Mouse (Mus musculus) embryonic facial prominence, embryonic 15.5 days (tissue): ENCODE results near the gene Arhgap10. TPM values are rescaled to one million over a fixed set of nuclear protein-coding genes. Genes with fewer than 3 reads are reported as not detected.

Experiments
- ATAC-seq: fragments of 200-750 bp; cut with Nextera tagmentation; 2 replicates; pipeline ENCODE4 v1.8.0; 2017; ENCODE audit warnings: low read depth, moderate TSS enrichment; ENCODE audit not compliant: insufficient number of reproducible peaks, low FRiP score, low TSS enrichment
- H3K27ac ChIP-seq: fragments of 300-500 bp; sonication (generic); replicated peaks from 2 replicates; pipeline ENCODE4 v1.5.1; 2015; ENCODE audit warnings: mild to moderate bottlenecking, inconsistent platforms
- H3K27me3 ChIP-seq: fragments of 300-500 bp; sonication (generic); 2 replicates; pipeline ENCODE4 v1.6.1; 2015; ENCODE audit warnings: inconsistent platforms
- H3K36me3 ChIP-seq: fragments of 300-500 bp; sonication (generic); 2 replicates; pipeline ENCODE4 v1.6.1; 2015; ENCODE audit warnings: mild to moderate bottlenecking, inconsistent platforms
- H3K4me1 ChIP-seq: fragments of 300-500 bp; sonication (generic); 2 replicates; pipeline ENCODE4 v1.6.1; 2015; ENCODE audit warnings: inconsistent platforms
- H3K4me2 ChIP-seq: fragments of 300-500 bp; sonication (generic); replicated peaks from 2 replicates; pipeline ENCODE4 v1.6.1; 2015; ENCODE audit warnings: mild to moderate bottlenecking, inconsistent platforms
- H3K4me3 ChIP-seq: fragments of 300-500 bp; sonication (generic); replicated peaks from 2 replicates; pipeline ENCODE4 v1.5.1; 2015; ENCODE audit warnings: mild to moderate bottlenecking, inconsistent platforms
- H3K9ac ChIP-seq: fragments of 300-500 bp; sonication (generic); 2 replicates; pipeline ENCODE4 v1.6.1; 2015; ENCODE audit warnings: inconsistent platforms
- H3K9me3 ChIP-seq: fragments of 300-500 bp; sonication (generic); replicated peaks from 2 replicates; pipeline ENCODE4 v1.6.1; 2016; ENCODE audit warnings: inconsistent platforms
- WGBS: fragments of 180-500 bp; shearing (Covaris S2); methylation state at CpG from one replicate; pipeline ENCODE4 v1.1.7; 2015; 5-methylcytosine and 5-hydroxymethylcytosine counted together
- polyA plus RNA-seq: library from polyadenylated mRNA; unstranded; fragments of >200 nt; fragmentation: Nextera tagmentation; extraction: Ambion mirVana; gene quantifications from 2 replicates; pipeline ENCODE4 v1.2.1, GENCODE M21; 2015

The Arhgap10 gene
- polyA plus RNA-seq, 1 experiment from 2014 or later: 30.1 TPM

DNA sequence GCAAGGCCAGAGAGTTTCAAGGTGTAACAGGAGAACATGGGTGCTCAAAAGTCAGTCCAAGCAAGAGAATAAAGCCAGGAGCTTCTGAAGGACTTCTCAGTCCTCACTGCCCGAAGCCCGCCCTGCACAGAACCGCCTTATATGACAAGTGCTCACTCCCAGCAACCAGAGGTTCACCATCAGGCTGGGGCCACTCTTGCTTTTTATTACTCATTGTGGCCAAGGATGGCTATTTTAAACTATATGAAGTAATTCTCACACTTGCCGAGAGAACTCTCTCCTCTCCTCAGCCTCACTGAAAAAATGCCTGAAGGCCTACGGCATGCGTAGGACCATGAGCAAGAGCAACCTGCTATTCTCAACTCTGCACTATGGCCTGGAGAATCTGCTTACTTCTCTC lies 133.7 kb downstream of the Arhgap10 start:
- H3K9ac ChIP-seq: no peak overlapping the region
- H3K9me3 ChIP-seq: no peaks in the 10 kb centered on the region
- no peak overlapping the region for H3K4me2 ChIP-seq
- H3K4me3 ChIP-seq: no peak overlapping the region
- WGBS: 90% methylated on average over 6 of the region's 6 CpGs
- ATAC-seq: no peak
- H3K27me3 ChIP-seq: no peaks in the 10 kb centered on the region
- H3K4me1 ChIP-seq: 0 out of 2 replicates have a peak, but pooled peaks cover 6% of the 10 kb centered on the region
- no peak overlapping the region for H3K27ac ChIP-seq
- H3K36me3 ChIP-seq: peaks cover 23% of the 10 kb centered on the region

DNA sequence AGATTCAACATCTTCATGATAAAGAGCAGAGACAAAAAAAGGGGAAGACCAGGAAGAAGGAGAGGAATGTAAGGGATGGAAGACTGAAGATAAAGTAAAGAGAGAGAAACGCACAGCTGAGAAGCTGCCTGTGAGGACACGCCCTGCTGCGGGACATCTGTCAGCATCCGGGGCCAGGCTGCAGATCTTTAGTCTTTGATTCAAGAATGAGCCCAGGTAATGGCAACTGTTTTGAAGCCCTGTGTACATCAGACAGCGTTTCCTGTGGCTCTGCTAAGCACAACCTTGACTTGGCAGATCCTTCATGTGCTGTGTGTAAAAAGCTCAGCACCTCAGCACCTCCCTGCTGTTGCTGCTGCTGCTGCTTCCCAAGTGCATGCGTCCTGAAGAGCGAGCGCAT lies 134.1 kb downstream of the Arhgap10 start:
- H3K27ac ChIP-seq: no peak overlapping the region
- no peak overlapping the region for H3K9ac ChIP-seq
- H3K4me3 ChIP-seq: no peak overlapping the region
- ATAC-seq: no peak
- no peaks in the 10 kb centered on the region for H3K9me3 ChIP-seq
- WGBS: 77% methylated on average over 8 of the region's 8 CpGs
- H3K27me3 ChIP-seq: no peaks in the 10 kb centered on the region
- H3K4me1 ChIP-seq: 0 out of 2 replicates have a peak, but pooled peaks cover 6% of the 10 kb centered on the region
- H3K4me2 ChIP-seq: no peak overlapping the region
- peaks cover 23% of the 10 kb centered on the region for H3K36me3 ChIP-seq

DNA sequence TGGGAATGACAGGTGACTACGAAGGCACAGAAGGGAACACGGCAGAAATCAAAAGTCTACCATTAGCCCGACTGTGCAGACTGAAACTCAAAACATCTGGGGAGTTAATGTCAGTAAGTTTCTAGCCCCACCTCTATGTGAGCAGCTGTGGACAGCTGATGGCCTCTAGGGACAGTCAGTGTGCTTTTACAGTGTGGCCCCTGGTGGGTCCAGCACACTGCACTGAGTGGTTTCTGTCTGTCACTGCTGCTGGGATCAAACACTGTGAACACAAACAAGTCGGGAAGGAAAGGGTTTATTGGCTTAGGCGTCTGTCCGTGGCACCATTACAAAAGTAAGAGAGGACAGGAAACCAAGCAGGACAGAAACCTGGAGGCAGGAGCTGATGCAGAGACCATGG lies 136.9 kb downstream of the Arhgap10 start:
- no peak overlapping the region for H3K27ac ChIP-seq
- WGBS: 51% methylated on average over 6 of the region's 6 CpGs
- H3K36me3 ChIP-seq: peaks cover 22% of the 10 kb centered on the region; the same call in 1 of the 2 replicates
- H3K27me3 ChIP-seq: no peaks in the 10 kb centered on the region
- no peak for ATAC-seq
- no peak overlapping the region for H3K9ac ChIP-seq
- H3K4me3 ChIP-seq: no peak overlapping the region
- no peaks in the 10 kb centered on the region for H3K9me3 ChIP-seq
- H3K4me2 ChIP-seq: no peak overlapping the region
- H3K4me1 ChIP-seq: peaks cover 15% of the 10 kb centered on the region

DNA sequence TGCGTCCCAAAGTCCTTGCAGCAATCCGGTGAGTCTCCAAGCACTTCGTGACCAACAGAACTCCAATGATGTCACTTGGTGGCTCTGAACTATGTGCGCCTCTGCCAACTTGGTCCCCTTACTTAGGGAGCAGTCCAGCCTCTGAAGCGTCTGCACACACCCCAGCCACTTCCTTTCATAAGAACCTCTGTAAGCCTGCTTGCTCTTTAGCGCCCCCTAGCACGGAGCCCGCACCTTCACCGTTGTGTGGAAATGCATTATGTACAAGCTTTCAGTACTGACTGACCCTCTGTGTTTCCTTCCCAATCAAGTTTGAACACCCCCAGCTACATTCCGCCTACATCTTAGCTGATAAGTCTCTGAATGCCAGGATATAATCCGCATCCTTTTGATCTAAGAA lies 138.5 kb downstream of the Arhgap10 start:
- 62% methylated on average over 11 of the region's 11 CpGs for WGBS
- Histone ChIP-seq H3K4me1 (peaks cover 24% of the 10 kb centered on the region), H3K27me3 (no peaks in the 10 kb centered on the region), H3K36me3 (peaks cover 22% of the 10 kb centered on the region; the same call in 1 of the 2 replicates), H3K9ac (no peak overlapping the region), H3K4me2 (no peak overlapping the region), H3K9me3 (no peaks in the 10 kb centered on the region), H3K27ac (no peak overlapping the region), H3K4me3 (no peak overlapping the region)
- no peak for ATAC-seq

DNA sequence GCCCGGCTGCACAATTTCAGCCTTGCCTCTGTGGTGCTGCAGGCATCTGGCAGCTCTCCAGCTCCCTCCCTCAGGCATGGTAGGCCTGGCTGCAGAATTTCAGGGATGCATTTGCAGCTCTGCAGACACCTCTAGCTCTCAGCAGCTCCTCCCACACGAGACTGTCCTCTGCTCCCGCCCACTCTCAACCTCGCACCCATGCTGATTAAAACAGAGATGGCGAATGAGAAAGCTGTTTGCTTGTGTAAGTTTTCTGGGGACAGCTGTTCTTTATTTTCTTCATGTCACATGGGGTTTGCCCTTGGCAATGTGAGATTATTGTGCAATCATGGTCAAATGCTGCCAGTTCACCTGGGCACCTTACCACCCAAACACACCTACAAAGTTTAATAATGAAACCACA lies 141.3 kb downstream of the Arhgap10 start:
- H3K36me3 ChIP-seq: peaks cover 28% of the 10 kb centered on the region; the same call in 1 of the 2 replicates
- H3K27ac ChIP-seq: 0 out of 2 replicates have a peak overlapping the region, but pooled peaks have one; percentile 17
- no peak overlapping the region for H3K4me3 ChIP-seq
- H3K9ac ChIP-seq: no peak overlapping the region
- no peak overlapping the region for H3K4me2 ChIP-seq
- peak; percentile 39; the same call in 1 of the 2 replicates for ATAC-seq
- H3K9me3 ChIP-seq: no peaks in the 10 kb centered on the region
- no peaks in the 10 kb centered on the region for H3K27me3 ChIP-seq
- 11% methylated on average over 5 of the region's 5 CpGs for WGBS
- H3K4me1 ChIP-seq: peaks cover 18% of the 10 kb centered on the region

DNA sequence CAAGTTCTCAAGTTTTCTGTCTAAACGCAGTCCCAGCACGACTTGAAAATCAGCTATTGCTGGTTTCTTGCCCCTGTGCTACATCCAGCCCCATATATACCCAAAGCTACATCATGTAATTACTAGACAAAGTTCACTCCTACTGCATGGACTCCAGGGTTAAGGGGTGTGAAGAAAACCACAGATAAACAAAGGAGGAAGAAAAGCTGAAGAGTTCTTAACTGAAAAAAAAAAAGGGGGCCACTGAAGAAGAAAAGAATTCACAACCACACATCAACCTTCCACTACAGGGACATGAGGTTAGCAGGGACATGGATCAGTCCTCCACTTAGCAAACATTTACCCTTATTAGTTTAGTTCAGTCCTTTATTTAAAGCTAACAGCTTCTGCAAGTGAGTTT lies 141.8 kb downstream of the Arhgap10 start:
- H3K9me3 ChIP-seq: no peaks in the 10 kb centered on the region
- no peak for ATAC-seq
- no peaks in the 10 kb centered on the region for H3K27me3 ChIP-seq
- no peak overlapping the region for H3K9ac ChIP-seq
- H3K36me3 ChIP-seq: peaks cover 24% of the 10 kb centered on the region; the same call in 1 of the 2 replicates
- H3K4me2 ChIP-seq: no peak overlapping the region
- 76% methylated on average over 2 of the region's 2 CpGs for WGBS
- H3K4me1 ChIP-seq: peaks cover 18% of the 10 kb centered on the region
- H3K27ac ChIP-seq: 0 out of 2 replicates have a peak overlapping the region, but pooled peaks have one; percentile 17
- H3K4me3 ChIP-seq: no peak overlapping the region

DNA sequence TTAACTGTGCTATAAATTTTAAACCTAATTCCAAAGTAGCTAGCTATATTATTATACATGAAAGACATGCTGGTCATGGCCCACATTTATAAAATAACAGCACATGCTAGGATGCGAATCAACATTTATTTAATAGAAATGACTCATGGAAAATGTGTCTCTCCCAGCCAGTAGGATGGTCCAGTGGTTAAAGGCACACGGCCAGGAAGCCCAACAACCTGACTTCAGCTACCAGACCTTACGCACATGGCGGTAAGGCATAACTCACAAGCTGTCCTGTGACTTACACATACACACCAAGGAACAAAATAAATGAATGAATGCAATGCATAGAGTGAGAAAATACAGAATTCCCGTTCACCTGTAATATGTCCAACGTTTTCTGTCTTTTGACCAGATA lies 146.7 kb downstream of the Arhgap10 start:
- H3K9ac ChIP-seq: no peak overlapping the region
- no peak for ATAC-seq
- H3K4me1 ChIP-seq: peaks cover 16% of the 10 kb centered on the region
- no peaks in the 10 kb centered on the region for H3K27me3 ChIP-seq
- H3K27ac ChIP-seq: no peak overlapping the region
- H3K4me3 ChIP-seq: no peak overlapping the region
- H3K4me2 ChIP-seq: no peak overlapping the region
- H3K9me3 ChIP-seq: no peaks in the 10 kb centered on the region
- peaks cover 11% of the 10 kb centered on the region; the same call in 1 of the 2 replicates for H3K36me3 ChIP-seq
- 89% methylated on average over 6 of the region's 6 CpGs for WGBS

DNA sequence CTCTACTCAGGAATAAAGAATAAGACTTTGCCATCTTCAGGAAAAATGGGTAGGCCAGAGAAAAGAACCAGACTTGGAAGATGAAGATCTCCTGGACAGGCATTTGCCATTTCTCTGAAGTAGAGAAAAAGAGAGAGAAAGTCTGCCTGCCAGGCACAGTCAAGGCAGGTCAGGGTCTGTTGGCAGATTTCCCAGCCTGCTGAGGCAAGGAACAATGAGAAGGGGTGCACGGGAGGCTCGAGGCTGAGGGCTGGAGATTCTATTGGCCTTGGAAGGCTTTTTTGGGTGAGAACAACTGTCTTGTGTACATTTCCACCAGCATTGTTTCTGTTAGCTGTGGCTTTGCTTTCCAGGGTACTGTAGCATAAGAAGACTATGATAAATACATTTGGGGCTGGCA lies 147.4 kb downstream of the Arhgap10 start:
- H3K9ac ChIP-seq: no peak overlapping the region
- peaks cover 9% of the 10 kb centered on the region for H3K4me1 ChIP-seq
- WGBS: 10% methylated on average over 2 of the region's 2 CpGs
- no peaks in the 10 kb centered on the region for H3K27me3 ChIP-seq
- H3K4me3 ChIP-seq: no peak overlapping the region
- H3K27ac ChIP-seq: 0 out of 2 replicates have a peak overlapping the region, but pooled peaks have one; percentile 18
- H3K9me3 ChIP-seq: no peaks in the 10 kb centered on the region
- H3K36me3 ChIP-seq: peaks cover 11% of the 10 kb centered on the region; the same call in 1 of the 2 replicates
- no peak for ATAC-seq
- H3K4me2 ChIP-seq: no peak overlapping the region

DNA sequence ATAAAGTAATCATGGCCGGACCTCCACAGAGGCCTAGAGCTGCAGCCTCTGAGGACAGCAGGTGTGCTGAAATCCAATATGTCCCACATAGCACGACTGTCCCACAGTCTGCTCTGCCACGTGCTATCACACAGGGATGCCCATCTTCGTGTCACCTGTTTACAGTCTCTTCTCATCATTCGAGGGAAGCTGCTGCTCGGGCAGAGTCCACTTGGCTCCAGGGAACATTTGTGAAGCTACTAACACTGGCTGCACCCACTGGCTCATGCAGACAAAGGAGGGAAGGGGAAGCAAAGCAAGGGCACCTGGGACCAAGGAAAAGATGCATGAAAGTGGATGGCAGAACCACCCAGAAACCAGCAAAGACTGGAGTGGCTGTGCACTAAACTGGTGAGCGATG lies 148.1 kb downstream of the Arhgap10 start:
- 85% methylated on average over 7 of the region's 7 CpGs for WGBS
- Histone ChIP-seq H3K4me2 (no peak overlapping the region), H3K9me3 (no peaks in the 10 kb centered on the region), H3K27me3 (no peaks in the 10 kb centered on the region), H3K36me3 (peaks cover 11% of the 10 kb centered on the region; the same call in 1 of the 2 replicates), H3K9ac (no peak overlapping the region), H3K4me3 (no peak overlapping the region), H3K27ac (no peak overlapping the region), H3K4me1 (peaks cover 6% of the 10 kb centered on the region)
- no peak for ATAC-seq

DNA sequence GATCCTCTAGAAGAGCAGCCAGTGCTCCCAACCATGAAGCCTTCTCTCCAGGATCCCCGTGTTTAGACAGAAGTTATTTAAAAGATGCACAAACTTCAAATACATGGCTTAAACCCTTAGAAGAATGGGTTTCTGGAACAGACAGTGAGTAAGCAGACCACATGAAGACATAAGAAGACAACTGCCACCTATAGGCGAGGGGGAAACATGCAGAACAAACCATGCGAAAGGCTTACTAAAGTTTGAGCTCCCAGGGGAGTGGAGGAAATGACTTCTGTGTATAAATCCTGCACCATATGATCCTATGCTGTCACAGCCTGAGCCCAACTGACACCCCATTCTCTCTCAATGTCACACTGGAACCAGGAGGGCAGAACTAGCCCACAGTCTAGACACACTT lies 150.7 kb downstream of the Arhgap10 start:
- Histone ChIP-seq H3K4me1 (peaks cover 9% of the 10 kb centered on the region), H3K9me3 (no peaks in the 10 kb centered on the region), H3K27me3 (no peaks in the 10 kb centered on the region), H3K36me3 (no peaks in the 10 kb centered on the region), H3K27ac (no peak overlapping the region), H3K9ac (no peak overlapping the region), H3K4me2 (no peak overlapping the region), H3K4me3 (no peak overlapping the region)
- no peak for ATAC-seq
- 58% methylated on average over 3 of the region's 3 CpGs for whole genome bisulfite sequencing

DNA sequence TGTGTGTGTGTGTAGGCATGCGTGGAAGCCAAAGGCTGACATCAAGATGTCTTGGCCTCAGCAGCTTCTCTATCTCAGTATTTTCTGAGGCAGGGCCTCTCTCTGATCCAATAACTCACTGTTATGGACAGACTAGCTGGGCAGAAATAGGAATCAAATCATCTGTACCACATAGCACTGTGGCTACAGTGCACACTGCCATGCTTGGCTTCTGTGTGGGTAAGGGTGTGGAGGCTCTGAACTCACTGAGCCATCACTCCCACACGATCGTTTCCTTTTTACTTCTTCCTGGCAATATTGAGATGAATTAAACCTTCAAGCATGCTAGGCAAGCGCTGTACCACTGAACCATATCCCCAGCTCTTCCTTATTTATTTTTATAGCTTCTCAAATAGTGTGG lies 151.3 kb downstream of the Arhgap10 start:
- Histone ChIP-seq H3K9ac (no peak overlapping the region), H3K9me3 (no peaks in the 10 kb centered on the region), H3K4me2 (no peak overlapping the region), H3K4me1 (peaks cover 9% of the 10 kb centered on the region), H3K27ac (no peak overlapping the region), H3K4me3 (no peak overlapping the region), H3K27me3 (no peaks in the 10 kb centered on the region), H3K36me3 (no peaks in the 10 kb centered on the region)
- ATAC-seq: no peak
- WGBS: 83% methylated on average over 4 of the region's 4 CpGs

DNA sequence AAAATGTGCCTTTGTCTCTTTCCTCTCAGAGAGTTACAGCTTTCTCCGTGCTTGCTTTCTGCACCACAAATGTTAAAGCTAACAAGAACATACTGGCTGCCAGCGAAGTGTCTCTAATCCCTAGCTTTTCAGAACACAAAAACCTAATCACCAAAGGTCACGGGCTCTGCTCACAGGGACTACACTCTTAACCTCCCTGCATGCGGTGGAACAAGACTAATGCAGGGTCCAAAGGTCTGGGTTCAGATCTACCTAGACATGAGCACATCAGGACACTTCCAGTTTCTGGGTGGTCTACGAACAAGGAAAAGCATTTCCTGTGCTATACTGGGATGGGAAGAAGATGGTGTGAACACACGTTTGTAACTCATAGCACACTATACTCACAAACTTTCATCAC lies 151.8 kb downstream of the Arhgap10 start:
- H3K27me3 ChIP-seq: no peaks in the 10 kb centered on the region
- no peaks in the 10 kb centered on the region for H3K36me3 ChIP-seq
- H3K4me1 ChIP-seq: peaks cover 9% of the 10 kb centered on the region
- no peak for ATAC-seq
- no peaks in the 10 kb centered on the region for H3K9me3 ChIP-seq
- 73% methylated on average over 6 of the region's 6 CpGs for WGBS
- no peak overlapping the region for H3K4me3 ChIP-seq
- H3K27ac ChIP-seq: no peak overlapping the region
- no peak overlapping the region for H3K4me2 ChIP-seq
- H3K9ac ChIP-seq: no peak overlapping the region
